Mouse (Mus musculus) E14TG2a.4 (cell line): ENCODE measurements around the gene Gid8.

ENCODE experiments used
- H3K27me3 ChIP-seq: 2 replicates; pipeline ENCODE4 v1.6.1; 2014; ENCODE audit warnings: low read length, control low read depth; ENCODE audit not compliant: insufficient read depth
- H3K36me3 ChIP-seq: 2 replicates; pipeline ENCODE4 v1.6.1; 2014; ENCODE audit warnings: low read length, control low read depth; ENCODE audit not compliant: insufficient read depth
- H3K4me1 ChIP-seq: replicated peaks from 2 replicates; pipeline ENCODE4 v1.6.1; 2014; ENCODE audit warnings: low read depth, low read length, control low read depth
- H3K4me3 ChIP-seq: replicated peaks from 2 replicates; pipeline ENCODE4 v1.5.1; 2014; ENCODE audit warnings: mild to moderate bottlenecking, low read length
- H3K9me3 ChIP-seq: 2 replicates; pipeline ENCODE4 v1.6.1; 2014; ENCODE audit warnings: low read length, control low read depth
- CTCF ChIP-seq: conservative IDR thresholded peaks from 2 replicates; pipeline ENCODE4 v1.5.1; 2014; ENCODE audit warnings: low read length
- NANOG ChIP-seq: IDR thresholded peaks from 2 replicates; pipeline ENCODE4 v1.6.1; 2014; ENCODE audit warnings: borderline replicate concordance, low read length, mixed read lengths
- POU5F1 ChIP-seq: IDR thresholded peaks from 2 replicates; pipeline ENCODE4 v1.6.1; 2014; ENCODE audit warnings: low read length, borderline replicate concordance

Gid8 gene

DNA sequence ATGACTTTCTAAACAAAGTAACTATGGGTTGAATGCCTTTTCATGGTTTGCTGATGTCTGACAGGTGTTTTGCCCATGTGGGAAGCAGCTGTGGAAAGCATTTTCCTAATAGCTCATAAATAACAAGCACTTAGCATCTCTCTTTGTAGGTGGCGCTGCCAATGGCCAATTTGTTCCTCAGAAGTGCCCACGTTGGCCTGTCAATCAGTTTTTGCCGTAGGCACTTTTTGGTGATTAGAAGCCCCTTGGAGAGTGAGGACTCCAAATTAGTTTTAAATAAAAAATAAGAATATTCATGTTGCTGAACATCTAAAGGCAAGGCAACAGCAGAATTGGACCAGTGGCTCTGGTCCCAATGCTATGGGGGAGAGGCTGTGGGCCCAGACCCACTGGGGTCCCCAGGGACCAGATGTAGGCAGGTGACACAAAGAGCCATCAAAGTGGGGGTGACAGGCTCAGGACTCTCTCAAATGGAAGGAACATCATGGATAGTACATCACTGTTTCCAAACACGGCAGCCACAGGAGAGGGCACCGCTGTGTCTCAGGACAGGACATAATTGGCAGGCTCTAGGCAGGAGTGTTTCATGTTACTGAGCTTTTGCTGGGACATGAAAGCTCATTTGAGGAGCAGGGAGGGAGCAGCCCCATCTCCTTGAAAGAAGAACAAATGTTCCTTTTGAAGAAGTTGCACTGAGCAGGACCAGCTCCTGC is 45.2 kb downstream of the Gid8 start:
- peaks cover 30% of the 10 kb centered on the region for H3K27me3 ChIP-seq
- TF ChIP-seq NANOG (no peak), CTCF (no peak), POU5F1 (no peak)
- peaks cover 12% of the 10 kb centered on the region for H3K4me1 ChIP-seq

GRCm38 (mm10) chr2:180755896-180756295 is 46.0 kb downstream of the Gid8 start:
- H3K4me3 ChIP-seq: no peak overlapping the region
- peaks cover 12% of the 10 kb centered on the region for H3K4me1 ChIP-seq
- H3K27me3 ChIP-seq: peaks cover 32% of the 10 kb centered on the region
- H3K9me3 ChIP-seq: no peaks in the 10 kb centered on the region
- TF ChIP-seq NANOG (no peak), CTCF (no peak), POU5F1 (no peak)
- H3K36me3 ChIP-seq: no peaks in the 10 kb centered on the region

More for the DNA sequence above, 45.2 kb downstream of the Gid8 start:
- Histone ChIP-seq H3K9me3 (no peaks in the 10 kb centered on the region), H3K36me3 (no peaks in the 10 kb centered on the region), H3K4me3 (no peak overlapping the region)

DNA sequence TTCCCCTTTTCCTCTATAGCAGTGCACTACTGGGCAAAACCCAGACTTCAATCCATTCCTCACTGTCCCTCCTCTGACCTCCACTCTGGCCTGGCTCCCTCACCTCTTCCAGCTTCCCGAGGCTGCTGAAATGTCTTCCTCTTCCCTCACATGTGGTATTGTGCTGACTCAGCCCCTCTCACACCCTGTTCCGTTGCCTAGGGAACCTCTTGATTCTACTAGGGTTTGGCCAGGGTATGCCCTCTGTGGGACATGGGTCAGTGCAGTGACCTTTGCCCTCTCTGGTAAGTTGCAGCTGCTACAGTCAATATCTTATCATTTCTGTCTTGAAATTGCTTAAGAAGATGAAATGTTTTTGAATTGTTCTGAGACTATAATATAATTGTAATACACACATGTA is 46.9 kb downstream of the Gid8 start:
- Histone ChIP-seq H3K4me1 (peaks cover 12% of the 10 kb centered on the region), H3K27me3 (peaks cover 40% of the 10 kb centered on the region), H3K36me3 (no peaks in the 10 kb centered on the region), H3K4me3 (no peak overlapping the region), H3K9me3 (no peaks in the 10 kb centered on the region)
- TF ChIP-seq NANOG: no peak
- TF ChIP-seq CTCF: no peak
- no peak for TF ChIP-seq POU5F1

GRCm38 (mm10) chr2:180758513-180759263 is 48.8 kb downstream of the Gid8 start:
- H3K36me3 ChIP-seq: no peaks in the 10 kb centered on the region
- TF ChIP-seq NANOG (no peak), POU5F1 (no peak), CTCF (no peak)
- no peaks in the 10 kb centered on the region for H3K9me3 ChIP-seq
- peaks cover 55% of the 10 kb centered on the region for H3K27me3 ChIP-seq
- peaks cover 12% of the 10 kb centered on the region for H3K4me1 ChIP-seq
- no peak overlapping the region for H3K4me3 ChIP-seq

- no peak overlapping the region for H3K4me3 ChIP-seq
- H3K9me3 ChIP-seq: no peaks in the 10 kb centered on the region
- H3K4me1 ChIP-seq: peaks cover 13% of the 10 kb centered on the region
- TF ChIP-seq POU5F1: no peak
- no peak for TF ChIP-seq NANOG
- TF ChIP-seq CTCF: no peak
- H3K36me3 ChIP-seq: no peaks in the 10 kb centered on the region
- peaks cover 34% of the 10 kb centered on the region for H3K27me3 ChIP-seq
These were observed 55.1 kb downstream of the Gid8 start for GRCm38 (mm10) chr2:180764986-180765385.

DNA sequence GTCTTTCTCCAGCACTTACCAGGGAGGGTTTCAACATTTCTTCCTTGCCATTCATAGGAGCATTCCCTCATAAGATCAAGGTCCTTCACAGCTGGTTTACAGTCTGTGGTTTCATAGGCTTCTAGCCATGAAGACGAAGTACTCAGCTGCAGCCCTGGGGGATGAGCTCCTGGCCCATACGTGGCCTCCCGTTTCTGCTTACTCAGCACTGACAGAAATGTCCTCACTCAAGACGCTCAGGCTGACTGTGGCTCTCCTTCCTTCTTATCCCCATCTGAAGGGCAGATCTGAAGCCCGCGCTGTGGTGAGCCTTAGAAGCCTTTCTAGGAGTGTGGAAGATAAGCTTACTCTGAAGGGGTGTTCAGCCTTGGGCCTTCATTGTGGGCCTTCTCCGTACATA is 55.8 kb downstream of the Gid8 start:
- H3K36me3 ChIP-seq: no peaks in the 10 kb centered on the region
- H3K4me3 ChIP-seq: no peak overlapping the region
- H3K4me1 ChIP-seq: peaks cover 21% of the 10 kb centered on the region
- no peak for TF ChIP-seq CTCF
- no peak for TF ChIP-seq NANOG
- TF ChIP-seq POU5F1: no peak
- H3K27me3 ChIP-seq: peaks cover 33% of the 10 kb centered on the region
- H3K9me3 ChIP-seq: no peaks in the 10 kb centered on the region
